8 mouse cellular contexts compared by ENCODE assay signal in the genomic region with DNA sequence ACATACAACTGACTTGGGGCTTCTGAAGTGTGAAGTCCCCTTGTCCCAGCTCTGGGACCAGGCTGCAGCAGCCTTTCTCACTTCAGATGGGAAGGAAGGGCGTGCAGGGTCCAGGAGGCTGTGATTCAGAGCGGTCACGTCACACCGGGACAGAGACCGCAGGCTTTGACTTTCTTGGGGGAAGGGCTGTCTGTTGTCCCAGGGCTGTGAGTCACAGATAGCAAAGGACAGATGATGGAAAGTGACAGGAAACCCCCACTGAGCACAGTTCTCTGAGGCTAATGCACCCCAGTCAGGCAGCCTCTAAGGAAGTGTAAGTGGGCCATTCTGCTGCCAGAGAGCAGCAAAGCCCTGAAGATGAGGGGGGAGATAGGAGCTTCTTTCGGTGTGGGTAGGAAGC. TPM values are rescaled to one million over a fixed set of nuclear protein-coding genes. Genes with fewer than 3 reads are reported as not detected.
DNase-seq lines count a peak whose midpoint lies in the region; ATAC-seq and TF ChIP-seq lines count a peak whose summit lies in the region.

No protein-coding gene starts in this region.

- DNase-seq in lung, adult 18-20 months = peak; percentile 8 to 10
- DNase-seq in lung, postnatal 14 days = no peak
- DNase-seq in embryo, embryonic 10 days (ENCODE audit: low spot score) = peak; percentile 44
- peak; percentile 3 for DNase-seq in heart, postnatal 25 days (ENCODE audit: low spot score)
- no peak for DNase-seq in limb, embryonic 14.5 days (ENCODE audit: low spot score)
- DNase-seq in thymus, postnatal 25 days = peak; percentile 75
- DNase-seq in gastrocnemius, adult 8-10 months (ENCODE audit: low spot score in 2 of 2) = no peak

- no peaks in the 10 kb centered on the region for H3K9me3 ChIP-seq in limb, embryonic 14.5 days (ENCODE audit: control insufficient read depth, low read length)
- H3K9me3 ChIP-seq in midbrain, embryonic 16.5 days (replicated peaks; ENCODE audit: control insufficient read depth, low read length, poor library complexity, severe bottlenecking) = no peaks in the 10 kb centered on the region

- intact Hi-C loops in heart, postnatal 25 days (cut with DNase I) = no loop called here

- no peak for ATAC-seq in limb, embryonic 14.5 days (ENCODE audit: low FRiP score, low read depth)
- ATAC-seq in midbrain, embryonic 16.5 days = peak; percentile 60; the same call in 1 of the 2 replicates

- H3K4me1 ChIP-seq in limb, embryonic 14.5 days (ENCODE audit: control insufficient read depth, insufficient read depth, low read length) = peaks cover 3% of the 10 kb centered on the region; the same call in 1 of the 2 replicates
- H3K4me1 ChIP-seq in midbrain, embryonic 16.5 days (ENCODE audit: control insufficient read depth, insufficient read depth, low read length) = peaks cover 6% of the 10 kb centered on the region; the same call in 1 of the 2 replicates

- H3K36me3 ChIP-seq in limb, embryonic 14.5 days (ENCODE audit: control insufficient read depth, insufficient read depth, low read length) = no peaks in the 10 kb centered on the region
- H3K36me3 ChIP-seq in midbrain, embryonic 16.5 days (ENCODE audit: control insufficient read depth, insufficient read depth, low read length) = no peaks in the 10 kb centered on the region

- H3K9ac ChIP-seq in limb, embryonic 14.5 days (ENCODE audit: low read depth, low read length, severe bottlenecking) = no peak overlapping the region
- H3K9ac ChIP-seq in midbrain, embryonic 16.5 days (ENCODE audit: low read depth, low read length) = no peak overlapping the region

- no peak overlapping the region for H3K4me3 ChIP-seq in limb, embryonic 14.5 days (replicated peaks; ENCODE audit: low read length)
- no peak overlapping the region for H3K4me3 ChIP-seq in midbrain, embryonic 16.5 days (ENCODE audit: low read depth, low read length)

- 24% methylated on average over 6 of the region's 6 CpGs for WGBS in limb, embryonic 14.5 days
- WGBS in midbrain, embryonic 16.5 days = 17% methylated on average over 6 of the region's 6 CpGs

- no peak overlapping the region for H3K27ac ChIP-seq in limb, embryonic 14.5 days (replicated peaks; ENCODE audit: low read depth, low read length)
- no peak overlapping the region for H3K27ac ChIP-seq in midbrain, embryonic 16.5 days (ENCODE audit: low read length)

- no peaks in the 10 kb centered on the region for H3K27me3 ChIP-seq in limb, embryonic 14.5 days (ENCODE audit: control insufficient read depth, insufficient read depth, low read length)
- H3K27me3 ChIP-seq in midbrain, embryonic 16.5 days (ENCODE audit: control insufficient read depth, insufficient read depth, low read depth, low read length) = peaks cover 2% of the 10 kb centered on the region; the same call in 1 of the 2 replicates

- peak overlapping the region; percentile 30; the same call in 1 of the 2 replicates for H3K4me2 ChIP-seq in limb, embryonic 14.5 days (replicated peaks; ENCODE audit: low read depth, low read length, severe bottlenecking)
- 0 out of 2 replicates have a peak overlapping the region, but pooled peaks have one; percentile 9 for H3K4me2 ChIP-seq in midbrain, embryonic 16.5 days (ENCODE audit: low read length)

- TF ChIP-seq POLR2A in limb, embryonic 14.5 days (IDR thresholded peaks at IDR 0.05; ENCODE audit: borderline replicate concordance, extremely low read depth, insufficient read depth, insufficient read length) = no peak

RNA-seq across cellular contexts. Expression of gene Tmem260, which starts 23.9 kb away (rescaled TPM):
- total RNA-seq in heart, postnatal 25 days (2021) = 10 to 100 TPM in 1 of 2 experiments, 1 to 10 TPM in 1; 8.4 to 10.3 TPM
- 19.9 and 22.6 TPM in 2 replicates for polyA plus RNA-seq in limb, embryonic 14.5 days (2012; rRNA removed)
- polyA plus RNA-seq in limb, embryonic 14.5 days (2014; fragmentation: Nextera tagmentation; extraction: Ambion mirVana) = 25.7 and 30.2 TPM in 2 replicates
- polyA plus RNA-seq in midbrain, embryonic 16.5 days (2015; fragmentation: Nextera tagmentation; extraction: Ambion mirVana) = 19.7 and 20.2 TPM in 2 replicates
- 1 to 10 TPM; 2.9 to 4.3 (median 3.7) TPM for total RNA-seq in gastrocnemius, adult 8-10 months (2022)

Comparison
In these comparisons a context has a peak if more than half of its experiments do, and no peak if none do; other contexts are left out.
1. DNase-seq: peak in lung, adult 18-20 months (2 of 2), embryo, embryonic 10 days (single experiment), heart, postnatal 25 days (single experiment) and thymus, postnatal 25 days (single experiment); none in lung, postnatal 14 days (single experiment), limb, embryonic 14.5 days (single experiment) and gastrocnemius, adult 8-10 months (0 of 2).